14 mouse cellular contexts compared by ENCODE assay signal in the genomic region with DNA sequence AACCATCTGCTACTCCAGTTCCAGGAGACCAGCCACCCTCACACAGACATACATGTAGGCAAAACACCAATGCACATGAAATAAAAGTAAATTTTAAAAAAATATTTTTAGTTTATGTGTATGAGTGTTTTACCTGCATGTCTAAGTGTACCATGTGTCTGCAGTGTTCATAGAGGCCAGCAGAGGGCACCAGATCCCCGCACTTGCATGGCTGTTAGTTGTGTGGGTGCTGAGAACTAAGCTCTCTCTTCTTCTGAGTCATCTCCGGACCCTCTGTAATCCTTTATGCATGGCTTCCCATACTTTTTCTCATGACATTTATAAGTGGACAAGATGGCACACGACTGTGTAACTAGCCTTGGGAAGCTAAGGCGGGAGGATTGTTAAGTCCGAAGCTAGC.
DNase-seq lines count a peak whose midpoint lies in the region; TF ChIP-seq lines count a peak whose summit lies in the region.
"Had no signal": no experiment of that assay in that cellular context is flagged by ENCODE, and none has a peak within 500 bp of the region (broad histone marks: within the 10 kb centered on the region; RNA-seq: fewer than 3 reads in every experiment).

No protein-coding gene starts in this region.

- no peaks in the 10 kb centered on the region; the same call in 1 of the 2 replicates for H3K4me1 ChIP-seq in liver, adult 2 months (ENCODE audit: control insufficient read depth, insufficient read depth, low read length)
- H3K4me1 ChIP-seq in E14TG2a.4 (replicated peaks; ENCODE audit: low read depth, low read length), result peaks cover 28% of the 10 kb centered on the region
- H3K4me1 ChIP-seq in embryonic fibroblast, embryonic 13.5 days (ENCODE audit: control insufficient read depth, insufficient read depth, low read length), result peaks cover 3% of the 10 kb centered on the region; the same call in 1 of the 2 replicates

- DNase-seq in liver, adult 2 months (ENCODE audit: extremely low read depth, low read depth, low spot score), result no peak
- DNase-seq in liver (no peak), A20 (ENCODE audit: low read depth, low spot score) (peak; percentile 32)
- DNase-seq in cerebellum, postnatal 4 days (ENCODE audit: low spot score in 2 of 2), result no peak
- no peak for DNase-seq in frontal cortex, postnatal 14 days (ENCODE audit: low spot score in 2 of 2)
- DNase-seq: adrenal gland, postnatal 14 days; cerebellum, adult 18-20 months; kidney, postnatal 10 days; right cerebral cortex, postnatal 4 days had no signal

- no peaks in the 10 kb centered on the region for H3K79me2 ChIP-seq in liver, adult 2 months (ENCODE audit: control insufficient read depth, insufficient read depth, low read length)

- WGBS in liver, adult 2 months, result 92% methylated on average over 5 of the region's 5 CpGs

- H3K4me3 ChIP-seq in liver, adult 2 months (ENCODE audit: insufficient read depth, low read depth, low read length), result no peak overlapping the region
- no peak overlapping the region for H3K4me3 ChIP-seq in E14TG2a.4 (replicated peaks; ENCODE audit: low read length)
- H3K4me3 ChIP-seq in embryonic fibroblast, embryonic 13.5 days (ENCODE audit: insufficient read depth, low read length), result no peak overlapping the region
- H3K4me3 ChIP-seq: forebrain, embryonic 10.5 days; hindbrain, embryonic 10.5 days; limb, embryonic 15.5 days had no signal

- H3K9me3 ChIP-seq in E14TG2a.4 (ENCODE audit: low read length), result peaks cover 11% of the 10 kb centered on the region
- H3K9me3 ChIP-seq: limb, embryonic 15.5 days had no signal

- TF ChIP-seq CTCF in liver, adult 2 months (IDR thresholded peaks at IDR 0.05; ENCODE audit: low read depth, low read length), result peak; percentile 33; the same call in 1 of the 2 replicates
- peak; percentile 65 for TF ChIP-seq CTCF in E14TG2a.4 (conservative IDR thresholded peaks at IDR 0.05; ENCODE audit: low read length)
- 0 out of 2 replicates have a peak, but pooled peaks have one; percentile 7 for TF ChIP-seq CTCF in embryonic fibroblast, embryonic 13.5 days (IDR thresholded peaks at IDR 0.05; ENCODE audit: borderline replicate concordance, insufficient read depth, low read length)

- H3K27ac ChIP-seq in liver, adult 2 months (replicated peaks; ENCODE audit: insufficient read depth, low read depth, low read length), result no peak overlapping the region
- no peak overlapping the region for H3K27ac ChIP-seq in embryonic fibroblast, embryonic 13.5 days (ENCODE audit: insufficient read depth, low read length)
- H3K27ac ChIP-seq: forebrain, embryonic 10.5 days; hindbrain, embryonic 10.5 days; limb, embryonic 15.5 days had no signal

- H3K27me3 ChIP-seq in liver, adult 2 months (ENCODE audit: control insufficient read depth, insufficient read depth, low read length), result no peaks in the 10 kb centered on the region
- H3K27me3 ChIP-seq in E14TG2a.4 (ENCODE audit: insufficient read depth, low read length), result peaks cover 13% of the 10 kb centered on the region; the same call in 1 of the 2 replicates
- H3K27me3 ChIP-seq: limb, embryonic 15.5 days had no signal

- no peak overlapping the region for H3K9ac ChIP-seq in liver, adult 2 months (ENCODE audit: low read depth, low read length)
- H3K9ac ChIP-seq: limb, embryonic 15.5 days had no signal

- no peaks in the 10 kb centered on the region for H3K36me3 ChIP-seq in liver, adult 2 months (ENCODE audit: control insufficient read depth, insufficient read depth, low read length)
- H3K36me3 ChIP-seq in E14TG2a.4 (ENCODE audit: insufficient read depth, low read length), result no peaks in the 10 kb centered on the region
- H3K36me3 ChIP-seq: forebrain, embryonic 10.5 days; hindbrain, embryonic 10.5 days; limb, embryonic 15.5 days had no signal

- TF ChIP-seq POLR2A in liver, adult 2 months (IDR thresholded peaks at IDR 0.05; ENCODE audit: extremely low read depth, insufficient read depth, low read length), result no peak
- no peak for TF ChIP-seq POLR2A in embryonic fibroblast, embryonic 13.5 days (IDR thresholded peaks at IDR 0.05; ENCODE audit: low read depth, low read length)

Comparison
In these comparisons a context has a peak if more than half of its experiments do, and no peak if none do; other contexts are left out.
1. CTCF ChIP-seq: peak in every context shown above with its lines; median percentile 65 in E14TG2a.4; 33 in liver, adult 2 months; 7 in embryonic fibroblast, embryonic 13.5 days.